Mouse (Mus musculus) forebrain, embryonic 16.5 days (tissue): Measurements from ENCODE around the gene Gng13. TPM values are rescaled to one million over a fixed set of nuclear protein-coding genes. Genes with fewer than 3 reads are reported as not detected.

Experiments used
- ATAC-seq: fragments of 200-750 bp; cut with Nextera tagmentation; 2 replicates; pipeline ENCODE4 v1.8.0; 2017; ENCODE audit warnings: mild to moderate bottlenecking, moderate library complexity
- H3K27ac ChIP-seq: fragments of 300-500 bp; sonication (generic); 2 replicates; pipeline ENCODE4 v1.5.1; 2014; ENCODE audit warnings: low read length, control low read depth
- H3K27me3 ChIP-seq: fragments of 300-500 bp; sonication (generic); replicated peaks from 2 replicates; pipeline ENCODE4 v1.6.1; 2014; ENCODE audit warnings: low read length; ENCODE audit not compliant: control insufficient read depth, insufficient read depth
- H3K36me3 ChIP-seq: fragments of 300-500 bp; sonication (generic); 2 replicates; pipeline ENCODE4 v1.6.1; 2014; ENCODE audit not compliant: control insufficient read depth, insufficient read depth
- H3K4me1 ChIP-seq: fragments of 300-500 bp; sonication (generic); replicated peaks from 2 replicates; pipeline ENCODE4 v1.6.1; 2014; ENCODE audit warnings: low read length; ENCODE audit not compliant: control insufficient read depth, insufficient read depth
- H3K4me2 ChIP-seq: fragments of 300-500 bp; sonication (generic); 2 replicates; pipeline ENCODE4 v1.6.1; 2014; ENCODE audit warnings: mild to moderate bottlenecking, low read length, control low read depth
- H3K4me3 ChIP-seq: fragments of 300-500 bp; sonication (generic); replicated peaks from 2 replicates; pipeline ENCODE4 v1.5.1; 2014; ENCODE audit warnings: mild to moderate bottlenecking, low read length, control low read depth
- H3K9ac ChIP-seq: fragments of 300-500 bp; sonication (generic); replicated peaks from 2 replicates; pipeline ENCODE4 v1.6.1; 2014; ENCODE audit warnings: low read depth, low read length, control low read depth
- H3K9me3 ChIP-seq: fragments of 300-500 bp; sonication (generic); 2 replicates; pipeline ENCODE4 v1.6.1; 2016; ENCODE audit warnings: low read length; ENCODE audit not compliant: control insufficient read depth
- WGBS: fragments of 180-500 bp; shearing (Covaris S2); extraction: QIAGEN DNeasy Blood & Tissue Kit; methylation state at CpG from one replicate; pipeline ENCODE4 v1.1.7; 2014; 5-methylcytosine and 5-hydroxymethylcytosine counted together
- polyA plus RNA-seq: library from polyadenylated mRNA; unstranded; fragments of >200 nt; fragmentation: Nextera tagmentation; extraction: Ambion mirVana; gene quantifications from 2 replicates; pipeline ENCODE4 v1.2.1, GENCODE M21; 2015

The Gng13 gene
- polyA plus RNA-seq, 1 experiment from 2014 or later: 3.3 TPM

DNA sequence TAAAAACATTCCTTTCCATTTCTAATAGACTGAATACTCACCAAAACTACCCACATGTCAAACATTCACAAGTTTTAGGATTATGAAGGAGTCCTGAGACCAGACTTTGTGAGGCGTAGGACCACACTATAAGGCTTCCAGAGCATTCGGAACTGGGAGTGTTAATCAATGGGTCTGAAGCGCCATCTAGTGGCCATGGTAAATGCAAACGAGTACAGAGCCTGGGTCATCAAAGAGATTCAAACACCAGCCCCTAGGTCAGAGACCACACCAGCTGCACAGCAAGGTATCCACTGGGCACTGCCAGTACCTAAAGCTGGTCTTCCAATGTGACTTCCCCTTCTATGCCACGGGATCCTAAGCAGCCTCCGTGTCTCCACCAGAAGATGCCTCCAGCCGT, 18.5 kb upstream of the Gng13 start:
- 12% methylated on average over 7 of the region's 7 CpGs for WGBS
- peak; percentile 63; the same call in 1 of the 2 replicates for ATAC-seq
- no peak overlapping the region for H3K4me2 ChIP-seq
- H3K27ac ChIP-seq: no peak overlapping the region
- H3K4me3 ChIP-seq: no peak overlapping the region
- no peaks in the 10 kb centered on the region for H3K9me3 ChIP-seq
- no peaks in the 10 kb centered on the region for H3K36me3 ChIP-seq
- no peak overlapping the region for H3K9ac ChIP-seq
- H3K4me1 ChIP-seq: no peaks in the 10 kb centered on the region
- H3K27me3 ChIP-seq: no peaks in the 10 kb centered on the region

DNA sequence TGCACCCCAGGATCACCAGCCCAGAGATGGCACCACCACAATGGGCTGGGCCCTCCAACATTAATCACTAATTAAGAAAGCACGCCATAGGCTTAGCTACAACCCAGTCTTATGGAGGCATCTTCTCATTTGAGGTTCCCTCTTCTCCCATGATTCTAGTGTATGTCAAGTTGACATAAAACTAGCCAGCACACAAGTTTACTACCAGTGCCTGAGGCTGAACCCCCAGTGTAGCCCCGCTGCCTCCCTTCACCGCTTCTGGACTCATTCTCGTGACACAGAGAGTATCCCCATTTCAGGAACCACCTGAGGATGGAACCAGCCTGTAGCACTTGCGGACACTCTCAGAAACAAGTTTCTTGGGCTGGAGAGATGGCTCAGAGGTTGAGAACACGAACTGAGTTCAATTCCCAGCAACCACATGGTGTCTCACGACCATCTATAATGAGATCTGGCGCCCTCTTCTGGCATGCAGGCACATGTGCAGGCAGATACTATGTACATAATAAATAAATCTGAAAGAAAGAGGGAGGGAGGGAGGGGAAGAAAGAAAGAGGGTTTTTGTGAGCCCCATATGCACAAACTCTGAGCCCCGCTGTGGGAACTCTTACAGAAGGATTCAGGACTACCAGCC, 16.0 kb upstream of the Gng13 start:
- H3K36me3 ChIP-seq: no peaks in the 10 kb centered on the region
- no peaks in the 10 kb centered on the region for H3K27me3 ChIP-seq
- no peaks in the 10 kb centered on the region for H3K9me3 ChIP-seq
- no peak overlapping the region for H3K4me3 ChIP-seq
- H3K27ac ChIP-seq: no peak overlapping the region
- H3K9ac ChIP-seq: no peak overlapping the region
- H3K4me2 ChIP-seq: no peak overlapping the region
- ATAC-seq: no peak
- WGBS: 58% methylated on average over 9 of the region's 9 CpGs
- no peaks in the 10 kb centered on the region for H3K4me1 ChIP-seq

DNA sequence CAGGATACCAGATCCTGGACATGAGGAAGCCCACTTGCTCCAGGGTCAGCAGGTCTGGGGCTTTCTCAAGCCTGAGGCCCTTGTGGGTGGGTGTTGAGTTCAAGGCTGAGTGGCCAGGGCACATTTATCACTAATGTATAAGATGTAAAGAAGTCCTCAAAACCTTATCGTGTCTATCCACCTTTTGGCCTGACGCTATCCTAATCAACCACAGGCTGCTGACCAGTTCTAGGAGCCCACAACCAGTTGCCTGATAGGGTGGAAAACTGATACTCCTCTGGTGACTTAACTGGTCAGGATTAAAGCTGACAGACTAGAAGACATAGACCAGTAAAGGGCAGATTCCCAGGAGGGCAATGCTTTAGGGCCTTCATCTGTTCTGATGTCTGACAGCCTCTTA, 7.0 kb upstream of the Gng13 start:
- Histone ChIP-seq H3K4me1 (no peaks in the 10 kb centered on the region), H3K36me3 (no peaks in the 10 kb centered on the region), H3K27me3 (no peaks in the 10 kb centered on the region), H3K4me2 (no peak overlapping the region), H3K9me3 (no peaks in the 10 kb centered on the region), H3K27ac (no peak overlapping the region), H3K4me3 (no peak overlapping the region), H3K9ac (no peak overlapping the region)
- no peak for ATAC-seq
- 95% methylated on average over 2 of the region's 2 CpGs for WGBS

DNA sequence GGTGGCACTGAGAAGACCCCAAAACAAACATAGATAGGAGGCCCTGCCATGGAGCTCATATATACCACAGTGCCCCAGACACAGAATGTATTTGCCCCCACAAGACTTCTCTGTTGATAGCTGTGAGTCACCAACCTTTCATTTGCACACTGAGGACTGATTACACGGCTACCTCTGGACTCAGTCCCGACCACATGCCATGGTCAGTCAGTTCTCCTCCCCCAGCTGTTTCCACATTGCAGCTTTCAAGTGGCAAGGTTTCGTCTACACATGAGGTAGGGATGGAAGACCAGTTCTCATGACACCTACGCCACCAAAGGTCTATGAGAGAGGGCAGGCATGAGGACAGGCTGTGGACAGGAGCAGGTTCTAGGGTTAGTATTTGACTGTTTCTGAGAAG, 5.8 kb upstream of the Gng13 start:
- no peaks in the 10 kb centered on the region for H3K36me3 ChIP-seq
- no peak overlapping the region for H3K4me2 ChIP-seq
- peaks cover 5% of the 10 kb centered on the region for H3K27me3 ChIP-seq
- H3K4me1 ChIP-seq: no peaks in the 10 kb centered on the region
- no peak for ATAC-seq
- no peak overlapping the region for H3K9ac ChIP-seq
- H3K27ac ChIP-seq: no peak overlapping the region
- no peak overlapping the region for H3K4me3 ChIP-seq
- WGBS: 88% methylated on average over 4 of the region's 4 CpGs
- H3K9me3 ChIP-seq: no peaks in the 10 kb centered on the region

DNA sequence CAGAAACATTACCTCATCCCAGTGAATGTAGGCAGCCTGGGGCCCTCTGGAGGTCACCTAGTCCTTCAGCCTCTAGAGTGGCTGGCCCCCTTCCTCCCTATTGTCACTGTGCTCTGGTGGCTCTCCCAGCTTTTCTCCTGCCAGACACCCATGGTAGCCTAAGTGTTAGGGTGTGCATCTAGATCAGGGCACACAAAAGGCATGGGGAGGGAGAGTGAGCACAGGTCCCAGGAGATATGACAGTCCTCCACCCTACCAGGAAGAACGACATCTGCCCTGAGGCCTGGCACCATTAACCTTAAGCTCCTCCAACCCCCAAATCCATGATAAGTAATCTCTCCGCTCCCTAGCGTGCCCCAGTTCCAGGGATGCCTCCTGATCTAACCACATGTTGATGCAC, 1.3 kb upstream of the Gng13 start:
- no peak overlapping the region for H3K9ac ChIP-seq
- WGBS: 59% methylated on average over 3 of the region's 3 CpGs

DNA sequence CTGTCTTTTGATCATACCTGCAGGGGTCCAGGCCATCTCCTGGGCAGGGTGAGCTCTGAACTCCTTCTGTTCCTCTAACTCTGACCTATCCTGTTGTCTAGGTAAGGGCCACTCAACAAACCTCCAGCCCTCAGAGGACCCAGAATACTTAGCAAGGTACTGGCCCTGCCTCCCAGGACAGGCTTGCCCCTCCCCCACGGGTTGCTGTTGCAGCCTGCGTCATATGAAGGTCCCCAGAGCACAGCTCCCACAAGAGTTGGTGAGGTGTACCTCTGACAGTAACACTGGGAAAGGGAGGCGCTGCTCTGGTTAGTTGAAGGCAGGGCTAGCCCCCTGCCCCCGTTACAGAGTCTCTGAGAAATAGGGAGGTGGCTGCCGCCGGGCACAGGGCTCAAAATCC, 841 bp upstream of the Gng13 start:
- no peaks in the 10 kb centered on the region for H3K36me3 ChIP-seq
- H3K27me3 ChIP-seq: peaks cover 26% of the 10 kb centered on the region
- H3K4me2 ChIP-seq: no peak overlapping the region
- H3K4me3 ChIP-seq: no peak overlapping the region
- H3K9me3 ChIP-seq: no peaks in the 10 kb centered on the region
- no peak overlapping the region for H3K27ac ChIP-seq
- ATAC-seq: no peak
- H3K4me1 ChIP-seq: peaks cover 8% of the 10 kb centered on the region
- H3K9ac ChIP-seq: no peak overlapping the region
- WGBS: 2% methylated on average over 6 of the region's 6 CpGs

More for the DNA sequence above, 1.3 kb upstream of the Gng13 start:
- no peaks in the 10 kb centered on the region for H3K36me3 ChIP-seq
- no peak for ATAC-seq
- H3K9me3 ChIP-seq: no peaks in the 10 kb centered on the region
- H3K27ac ChIP-seq: no peak overlapping the region
- H3K4me3 ChIP-seq: no peak overlapping the region
- H3K27me3 ChIP-seq: peaks cover 26% of the 10 kb centered on the region
- H3K4me1 ChIP-seq: peaks cover 8% of the 10 kb centered on the region
- H3K4me2 ChIP-seq: no peak overlapping the region

DNA sequence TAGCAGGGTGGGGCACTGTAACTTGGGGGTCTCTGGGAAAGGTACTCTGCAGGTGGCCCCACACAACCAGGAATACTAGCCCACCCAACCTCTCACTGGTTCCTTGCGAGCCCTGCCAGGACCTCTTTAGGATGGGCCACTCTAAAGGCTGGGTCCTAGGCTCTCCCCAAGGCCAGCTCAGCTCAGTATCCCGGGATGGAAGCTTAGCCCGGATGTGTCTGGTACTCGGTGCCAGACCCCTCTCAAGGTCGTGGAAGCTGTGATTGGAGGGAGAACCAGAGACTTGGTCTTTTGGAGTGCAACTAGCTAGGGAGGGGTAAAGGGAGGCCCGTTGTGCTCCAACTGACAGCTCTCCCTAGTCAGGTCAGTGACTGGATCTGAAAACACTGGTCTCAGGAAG, 720 bp downstream of the Gng13 start:
- ATAC-seq: no peak; the same call in 1 of the 2 replicates
- Histone ChIP-seq H3K27me3 (peaks cover 26% of the 10 kb centered on the region), H3K4me3 (peak overlapping the region; percentile 39), H3K4me1 (peaks cover 8% of the 10 kb centered on the region), H3K9me3 (no peaks in the 10 kb centered on the region), H3K27ac (no peak overlapping the region), H3K9ac (peak overlapping the region; percentile 35), H3K4me2 (peak overlapping the region; percentile 61), H3K36me3 (no peaks in the 10 kb centered on the region)
- 12% methylated on average over 6 of the region's 6 CpGs for WGBS

DNA sequence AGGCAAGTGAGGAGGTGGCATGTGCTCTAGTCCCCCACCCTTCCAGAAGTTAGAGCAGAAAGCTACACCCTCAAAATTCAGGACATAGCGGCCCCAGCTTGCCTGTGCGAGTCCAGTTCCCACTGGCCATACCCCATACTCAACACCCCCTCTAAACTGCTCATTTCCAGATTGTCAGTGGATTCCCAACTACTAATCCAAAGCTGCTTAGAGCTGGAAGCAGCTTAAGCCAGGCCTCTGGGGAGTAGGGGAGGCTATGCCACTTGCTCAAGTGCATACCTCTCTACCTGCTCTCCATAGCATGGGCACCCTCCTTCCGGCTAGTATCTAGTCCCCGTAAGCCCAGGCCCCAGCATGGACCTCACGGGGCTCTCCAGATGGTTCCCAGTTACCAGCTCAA, 4.5 kb downstream of the Gng13 start:
- peaks cover 18% of the 10 kb centered on the region for H3K27me3 ChIP-seq
- ATAC-seq: no peak
- H3K9ac ChIP-seq: no peak overlapping the region
- H3K4me3 ChIP-seq: no peak overlapping the region
- no peaks in the 10 kb centered on the region for H3K9me3 ChIP-seq
- H3K4me2 ChIP-seq: no peak overlapping the region
- WGBS: 95% methylated on average over 5 of the region's 5 CpGs
- no peaks in the 10 kb centered on the region for H3K36me3 ChIP-seq
- H3K27ac ChIP-seq: no peak overlapping the region
- peaks cover 11% of the 10 kb centered on the region for H3K4me1 ChIP-seq

DNA sequence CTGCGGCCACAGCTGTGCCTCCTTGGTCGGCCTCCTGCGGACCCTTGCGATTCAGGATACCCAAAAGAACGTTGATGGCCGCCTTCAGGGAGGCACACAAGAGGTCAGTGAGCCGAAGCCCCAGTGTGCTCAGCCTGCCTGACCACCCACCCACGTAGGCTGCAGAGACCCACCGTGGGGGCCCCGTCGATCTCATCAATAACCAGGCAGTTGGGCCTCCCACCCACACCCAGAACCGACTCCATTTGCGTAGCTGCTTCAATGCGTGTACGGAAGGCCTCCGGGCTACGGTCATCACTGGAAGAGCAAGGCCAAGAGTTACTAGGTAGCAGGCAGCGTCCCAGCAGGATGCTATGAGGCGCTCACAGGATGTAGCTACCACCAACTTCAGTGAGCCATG, 6.5 kb downstream of the Gng13 start:
- ATAC-seq: no peak
- Histone ChIP-seq H3K36me3 (no peaks in the 10 kb centered on the region), H3K9ac (no peak overlapping the region), H3K4me3 (no peak overlapping the region), H3K27ac (no peak overlapping the region), H3K4me2 (no peak overlapping the region), H3K27me3 (no peaks in the 10 kb centered on the region), H3K4me1 (peaks cover 17% of the 10 kb centered on the region), H3K9me3 (no peaks in the 10 kb centered on the region)
- WGBS: 96% methylated on average over 19 of the region's 19 CpGs

DNA sequence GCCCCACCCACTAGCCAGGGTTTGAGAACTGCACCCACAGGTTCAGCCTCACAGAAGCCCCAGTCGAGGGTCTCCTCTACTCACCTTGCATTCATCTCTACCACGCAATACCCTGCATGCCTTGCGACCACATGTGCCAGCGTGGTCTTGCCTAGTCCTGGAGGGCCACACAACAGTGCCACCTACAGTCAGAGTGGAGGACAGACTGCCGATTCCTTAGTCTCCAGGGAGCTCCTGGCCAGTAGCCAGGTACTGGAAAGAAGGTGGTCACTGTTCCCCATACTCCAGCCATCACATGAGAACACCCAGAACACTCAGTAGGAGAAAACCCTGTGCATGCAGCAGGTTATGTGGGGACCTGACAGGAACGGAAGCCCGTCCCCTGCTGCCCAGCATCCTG, 6.9 kb downstream of the Gng13 start:
- WGBS: 77% methylated on average over 7 of the region's 7 CpGs
- no peaks in the 10 kb centered on the region for H3K9me3 ChIP-seq
- no peak overlapping the region for H3K4me3 ChIP-seq
- no peak overlapping the region for H3K4me2 ChIP-seq
- peaks cover 18% of the 10 kb centered on the region for H3K4me1 ChIP-seq
- no peak for ATAC-seq
- no peaks in the 10 kb centered on the region for H3K36me3 ChIP-seq
- no peaks in the 10 kb centered on the region for H3K27me3 ChIP-seq
- no peak overlapping the region for H3K9ac ChIP-seq
- no peak overlapping the region for H3K27ac ChIP-seq
